In genomic region chr3:55354765-55355164, GRCm38 (mm10) we compare ENCODE assay signal across 9 mouse cellular contexts.
DNase-seq lines count a peak whose midpoint lies in the region; ATAC-seq lines count a peak whose summit lies in the region.
"Had no signal": no experiment of that assay in that cellular context is flagged by ENCODE, and none has a peak within 500 bp of the region (broad histone marks: within the 10 kb centered on the region; RNA-seq: fewer than 3 reads in every experiment).

No protein-coding gene starts in this region.

- H3K9ac ChIP-seq in heart, embryonic 11.5 days (ENCODE audit: low read depth, low read length): no peak overlapping the region
- H3K9ac ChIP-seq: liver, embryonic 13.5 days had no signal

- no peak overlapping the region for H3K4me3 ChIP-seq in heart, embryonic 11.5 days (ENCODE audit: low read depth, low read length)
- H3K4me3 ChIP-seq: liver, embryonic 13.5 days had no signal

- WGBS in heart, embryonic 11.5 days (ENCODE audit: insufficient replicate concordance): 21% methylated on average over 3 of the region's 3 CpGs

- no peaks in the 10 kb centered on the region for H3K4me1 ChIP-seq in heart, embryonic 11.5 days (ENCODE audit: control insufficient read depth, insufficient read depth, low read length)
- H3K4me1 ChIP-seq: liver, embryonic 13.5 days had no signal

- H3K4me2 ChIP-seq in heart, embryonic 11.5 days: no peak overlapping the region
- H3K4me2 ChIP-seq: liver, embryonic 13.5 days had no signal

- intact Hi-C loops in heart, postnatal 10 days (cut with DNase I): loop anchor here (1.0 to 10.0 kb wide), 5 partner anchors 112 to 540 kb away; partner anchors contain the start of gene Dclk1
- intact Hi-C loops in left cerebral cortex, postnatal 14 days (cut with DNase I): loop anchor here (2.0 to 10.0 kb wide), 4 partner anchors 72 to 550 kb away; partner anchors contain the start of gene Rfxap

- H3K36me3 ChIP-seq in heart, embryonic 11.5 days (ENCODE audit: control insufficient read depth, insufficient read depth, low read length): no peaks in the 10 kb centered on the region
- H3K36me3 ChIP-seq: liver, embryonic 13.5 days had no signal

- ATAC-seq in heart, embryonic 11.5 days (replicated peaks; ENCODE audit: insufficient number of reproducible peaks, low FRiP score, low TSS enrichment): no peak

- H3K27me3 ChIP-seq in heart, embryonic 11.5 days (ENCODE audit: control insufficient read depth, insufficient read depth, low read length): no peaks in the 10 kb centered on the region
- H3K27me3 ChIP-seq: liver, embryonic 13.5 days had no signal

- no peak overlapping the region for H3K27ac ChIP-seq in heart, embryonic 11.5 days (ENCODE audit: low read depth, low read length)
- H3K27ac ChIP-seq: liver, embryonic 13.5 days had no signal

- H3K9me3 ChIP-seq in heart, embryonic 11.5 days (replicated peaks; ENCODE audit: control insufficient read depth, low read length): no peaks in the 10 kb centered on the region
- H3K9me3 ChIP-seq: liver, embryonic 13.5 days had no signal

- peak; percentile 60 to 84 for DNase-seq in heart, postnatal 10 days
- peak; percentile 72 for DNase-seq in 416B (ENCODE audit: low read depth)
- DNase-seq in NIH3T3 (ENCODE audit: low read depth): peak; percentile 92
- peak; percentile 4 for DNase-seq in gonadal fat pad, adult 2 months (ENCODE audit: low read depth)
- peak; percentile 85 to 92 for DNase-seq in left cerebral cortex, postnatal 14 days (ENCODE audit: low spot score in 2 of 2)
- DNase-seq in urinary bladder, adult 18-20 months (ENCODE audit: low spot score in 2 of 2): no peak
- DNase-seq in spleen, adult 18-20 months: no peak
- DNase-seq: liver, embryonic 13.5 days had no signal

Comparison
In these comparisons a context has a peak if more than half of its experiments do, and no peak if none do; other contexts are left out.
1. DNase-seq: peak in heart, postnatal 10 days (2 of 2), 416B (single experiment), NIH3T3 (single experiment), gonadal fat pad, adult 2 months (single experiment) and left cerebral cortex, postnatal 14 days (2 of 2); none in urinary bladder, adult 18-20 months (0 of 2) and spleen, adult 18-20 months (0 of 2).